Mouse (Mus musculus) embryo, embryonic 11.5 days (tissue): ENCODE measurements around the gene Fam53a.

Experiments
- DNase-seq: peaks from one replicate; pipeline ENCODE4 v3.0.0-alpha.2; 2012; ENCODE audit warnings: low read depth, low spot score

Gene Fam53a

GRCm38 (mm10) chr5:33629301-33629987, at the start of gene Fam53a, which contains the start of gene Gm9903:
Gene Fam53a, minus strand, starts transcription at chr5:33629635.
Gene Gm9903, plus strand, starts transcription at chr5:33629925.
- peak; percentile 93 for DNase-seq

DNA sequence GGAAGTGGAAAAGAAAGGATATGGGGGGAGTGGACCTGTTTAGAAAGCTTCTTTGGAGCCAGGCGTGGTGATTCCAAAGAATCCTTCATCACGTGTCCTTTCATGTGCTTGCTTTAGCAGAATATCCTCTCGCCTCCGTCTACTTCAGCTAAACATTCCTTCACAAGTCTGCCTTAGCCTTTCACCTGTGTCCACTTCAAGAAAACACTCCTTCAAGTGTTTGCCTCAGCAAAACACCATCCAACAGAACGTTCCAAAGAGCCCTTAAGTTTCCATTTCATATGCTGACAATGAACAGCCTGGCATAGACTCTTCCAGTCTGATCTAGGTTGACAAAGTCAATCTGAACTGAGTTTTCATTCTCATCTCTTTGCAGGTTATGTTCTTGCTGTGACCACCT, 48.8 kb upstream of the Fam53a start:
- no peak for DNase-seq

- peak; percentile 51 for DNase-seq
Observed at GRCm38 (mm10) chr5:33675964-33676363, 46.5 kb upstream of the Fam53a start.

DNA sequence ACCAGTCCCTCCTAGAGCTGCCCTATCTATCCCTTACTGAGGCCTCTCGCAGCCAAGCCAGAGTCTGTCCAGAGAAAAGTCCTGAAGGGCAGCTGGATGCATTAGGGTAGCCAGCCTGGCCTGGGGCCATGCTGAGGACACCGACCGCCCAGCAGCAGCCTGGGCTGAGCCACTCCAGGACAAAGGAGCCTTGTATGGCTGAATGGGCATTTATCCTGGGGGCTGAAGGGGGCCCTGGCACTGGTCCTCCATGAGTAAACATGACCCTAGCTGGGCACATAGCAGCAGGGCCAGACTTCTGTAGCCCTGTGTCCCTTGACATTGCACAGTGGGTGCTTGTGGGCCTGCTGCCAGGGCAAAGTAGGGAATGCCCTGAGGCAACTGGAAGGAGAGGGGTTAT, 45.0 kb upstream of the Fam53a start:
- DNase-seq, result no peak

GRCm38 (mm10) chr5:33671659-33672058, 42.2 kb upstream of the Fam53a start:
- no peak for DNase-seq

DNA sequence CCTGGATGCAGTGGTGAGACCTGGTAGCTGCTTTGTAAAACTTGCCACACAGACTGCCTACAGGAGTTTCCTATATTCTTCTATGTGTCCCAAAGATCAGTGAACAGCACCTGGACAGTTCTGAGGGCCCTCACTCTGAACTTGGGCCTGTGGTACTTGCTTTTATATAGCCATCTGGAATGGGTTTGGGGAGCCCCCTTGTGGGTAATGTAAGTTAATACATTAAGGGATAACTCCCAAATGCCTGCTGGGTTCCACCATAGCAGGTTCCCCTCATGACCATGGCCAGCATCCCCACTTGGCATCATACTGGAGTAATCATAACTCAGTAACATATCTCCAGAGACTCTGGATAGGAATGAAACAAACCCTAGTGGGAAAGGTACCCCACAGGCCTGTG, 38.8 kb upstream of the Fam53a start:
- no peak for DNase-seq

GRCm38 (mm10) chr5:33658664-33659050, 29.2 kb upstream of the Fam53a start:
- DNase-seq, result no peak

DNA sequence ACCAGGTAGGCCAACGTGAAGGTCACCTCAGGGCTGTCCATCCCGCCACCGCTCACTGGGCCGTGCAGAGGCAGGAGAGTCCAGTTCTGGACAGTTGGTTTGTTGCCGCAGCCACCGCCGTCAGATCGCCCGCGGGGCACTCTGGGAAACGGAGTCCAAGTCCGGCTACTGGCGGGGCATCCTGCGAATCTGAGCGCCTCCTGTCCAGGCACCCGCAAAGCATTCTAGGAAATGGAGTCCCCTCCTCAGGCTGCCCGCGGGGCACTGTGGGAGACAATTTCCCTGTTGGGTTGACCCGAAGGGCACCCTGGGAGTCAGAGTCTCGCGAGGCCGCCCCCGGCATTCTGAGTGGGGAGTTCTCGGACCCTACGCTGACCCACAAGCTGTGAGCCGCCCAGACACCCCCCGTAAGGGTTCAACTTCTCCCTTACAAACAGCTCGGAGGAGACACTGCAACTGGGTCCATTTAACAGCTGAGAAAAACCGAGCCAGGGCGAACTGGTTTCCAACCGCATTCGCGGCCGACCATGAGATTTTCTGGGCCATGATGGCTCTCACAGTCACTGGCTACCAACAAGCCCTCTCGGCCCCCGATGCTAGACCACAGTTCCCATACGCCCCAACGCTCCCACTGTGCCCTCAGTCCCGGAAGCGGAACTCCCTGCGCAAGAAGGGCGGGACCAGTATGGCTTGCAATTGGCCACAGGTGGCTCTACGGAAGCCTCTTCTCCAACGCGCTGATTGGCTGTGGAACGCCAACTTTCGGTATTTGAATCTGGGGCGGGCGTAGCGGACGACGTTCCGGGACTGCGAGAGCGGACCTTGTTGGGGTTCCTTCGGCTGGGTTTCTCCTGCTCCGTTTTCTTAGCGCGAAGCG, 28.6 kb upstream of the Fam53a start, which contains the start of the genes Tacc3 and Tmem129:
TSS of gene Tacc3 (plus strand) at position 342 of the 877 bp plus-strand sequence.
TSS of gene Tmem129 (minus strand) at position 630 of the 877 bp plus-strand sequence.
- DNase-seq, result peak; percentile 95

GRCm38 (mm10) chr5:33657251-33657786, 27.9 kb upstream of the Fam53a start:
- DNase-seq, result no peak

DNA sequence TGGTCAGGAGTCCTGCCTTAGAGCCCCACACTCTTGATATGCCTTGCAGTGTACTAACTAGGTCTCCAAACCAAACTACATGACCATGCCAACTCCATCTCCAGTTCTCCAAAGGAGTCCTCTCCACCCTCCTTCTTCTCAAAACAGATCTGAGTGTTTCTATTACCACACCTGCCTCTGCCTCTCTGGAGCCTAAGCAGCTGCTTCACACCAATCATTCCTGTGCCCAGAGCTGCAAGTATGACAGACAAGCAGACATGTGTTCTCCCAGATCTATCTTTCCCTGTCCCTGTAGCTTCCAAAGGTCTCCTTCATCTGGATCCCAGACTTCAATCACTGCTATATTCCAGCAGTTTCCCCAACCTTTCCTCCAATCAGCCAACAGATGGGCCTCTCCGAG, 27.3 kb upstream of the Fam53a start:
- no peak for DNase-seq

DNA sequence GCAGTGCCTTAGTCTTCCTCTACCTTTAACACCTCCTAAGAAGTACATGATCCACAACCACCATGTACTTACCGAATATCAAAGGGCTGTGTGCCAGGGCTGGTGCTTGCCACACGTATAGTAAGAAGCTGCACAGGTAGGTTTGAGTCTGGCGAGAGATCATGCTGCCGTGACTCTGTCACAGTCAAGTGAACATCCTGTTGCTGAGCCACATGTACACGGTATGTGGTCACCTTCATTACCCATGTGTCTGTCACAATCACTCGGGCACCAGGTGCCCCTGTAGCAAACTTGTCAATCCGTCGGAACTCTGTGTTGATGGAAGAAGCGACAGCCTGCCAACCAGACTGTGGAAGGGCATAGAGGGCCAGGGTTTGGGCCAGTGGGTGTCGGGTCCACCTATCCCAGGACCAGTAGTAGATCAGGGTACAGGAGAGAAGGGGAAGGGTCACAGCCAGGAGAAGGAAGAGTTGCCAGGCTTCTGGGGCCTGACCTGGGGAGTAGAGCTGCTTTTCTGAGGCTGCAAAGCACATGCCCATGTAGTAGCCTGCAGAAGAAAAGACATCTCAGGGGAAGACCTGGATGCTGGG, 25.9 kb upstream of the Fam53a start:
- no peak for DNase-seq

GRCm38 (mm10) chr5:33654424-33654823, 25.0 kb upstream of the Fam53a start:
- no peak for DNase-seq

- DNase-seq, result no peak
Observed at GRCm38 (mm10) chr5:33652783-33653173, 23.3 kb upstream of the Fam53a start.

GRCm38 (mm10) chr5:33651921-33652782, 22.7 kb upstream of the Fam53a start, which contains the start of gene Slbp:
Gene Slbp, minus strand, starts transcription at chr5:33652574.
- DNase-seq, result peak; percentile 95

DNA sequence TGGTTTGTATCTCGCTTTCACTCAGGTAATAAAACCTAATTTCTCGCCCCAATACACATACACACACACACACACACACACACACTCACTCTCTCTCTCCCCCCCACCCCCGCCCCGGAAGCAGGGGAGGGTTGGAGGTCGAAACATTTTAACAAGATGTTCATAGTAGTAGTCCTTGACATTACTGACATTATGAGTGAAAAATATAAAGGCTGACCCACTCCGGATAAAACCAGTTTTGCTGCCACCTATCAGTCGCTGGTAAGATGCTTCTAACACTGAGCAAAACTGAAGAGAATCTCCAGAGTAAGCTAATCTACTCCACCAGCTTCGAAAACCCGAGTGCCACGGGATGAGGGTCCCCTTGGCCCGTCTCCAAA, 22.1 kb upstream of the Fam53a start:
- DNase-seq, result no peak

GRCm38 (mm10) chr5:33651017-33651416, 21.6 kb upstream of the Fam53a start:
- no peak for DNase-seq

GRCm38 (mm10) chr5:33640652-33641051, 11.2 kb upstream of the Fam53a start:
- peak; percentile 29 for DNase-seq

GRCm38 (mm10) chr5:33638826-33639225, 9.4 kb upstream of the Fam53a start:
- no peak for DNase-seq

DNA sequence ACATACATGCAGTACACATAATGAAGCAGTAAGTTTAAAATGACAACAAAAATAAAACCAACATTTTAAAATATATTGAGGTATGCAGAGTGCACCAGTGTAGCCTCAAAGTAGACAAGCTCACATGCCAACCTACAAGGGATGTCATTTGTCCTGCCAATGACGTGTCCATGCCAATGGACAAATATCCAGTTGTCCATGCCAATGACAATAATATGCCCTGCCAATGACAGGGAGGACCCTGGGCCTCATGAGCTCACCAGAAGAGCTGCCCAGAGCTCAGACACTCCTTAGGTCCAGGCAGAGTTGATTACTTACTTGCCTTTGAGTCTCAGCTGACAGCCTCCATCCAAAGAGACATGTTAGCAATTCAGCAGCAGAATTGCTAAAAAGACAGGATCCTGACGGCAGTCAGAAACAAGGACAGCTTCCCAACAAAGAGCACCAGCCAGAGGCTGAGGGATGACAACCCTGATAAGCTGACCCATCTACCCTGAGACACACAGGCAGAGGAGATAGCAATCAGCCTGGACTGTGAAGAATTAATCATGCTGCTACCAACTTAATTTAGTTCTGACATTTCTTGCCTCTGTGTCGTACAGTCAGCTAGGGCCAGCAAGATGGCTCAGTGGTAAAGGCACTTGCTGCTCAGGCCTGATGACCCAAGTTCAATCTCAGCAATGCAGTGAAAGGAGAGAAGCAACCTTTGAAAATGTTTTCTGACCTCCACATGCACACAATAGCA, 8.3 kb upstream of the Fam53a start:
- no peak for DNase-seq

GRCm38 (mm10) chr5:33635361-33635760, 5.9 kb upstream of the Fam53a start:
- DNase-seq, result no peak
